Mouse (Mus musculus): Measurements from ENCODE around the gene Krtap4-8.

- TF ChIP-seq CTCF (IDR thresholded peaks at IDR 0.05; ENCODE audit: borderline replicate concordance, control insufficient read depth, extremely low read depth, insufficient read depth, low read length, poor library complexity), result no peak
- TF ChIP-seq POLR2A (IDR thresholded peaks at IDR 0.05; ENCODE audit: control insufficient read depth, extremely low read depth, insufficient read depth, low read length, poor library complexity), result no peak
Observed at GRCm38 (mm10) chr11:99793367-99793766, 12.9 kb upstream of the Krtap4-8 start, which contains the start of gene Gm11596.

All from thymus, adult 2 months (tissue).